Mouse (Mus musculus): ENCODE measurements at regions not wholly inside any gene's neighbourhood (a gene's known extent, or its start where the extent isn't known, plus 50 kb on each side); places are given as distances from the start of the nearest gene placed in this dataset.

GRCm38 (mm10) chr12:26067866-26068684 lies 347.0 kb downstream of the Rnf144a start:
- peak; percentile 50 to 68 for DNase-seq

DNA sequence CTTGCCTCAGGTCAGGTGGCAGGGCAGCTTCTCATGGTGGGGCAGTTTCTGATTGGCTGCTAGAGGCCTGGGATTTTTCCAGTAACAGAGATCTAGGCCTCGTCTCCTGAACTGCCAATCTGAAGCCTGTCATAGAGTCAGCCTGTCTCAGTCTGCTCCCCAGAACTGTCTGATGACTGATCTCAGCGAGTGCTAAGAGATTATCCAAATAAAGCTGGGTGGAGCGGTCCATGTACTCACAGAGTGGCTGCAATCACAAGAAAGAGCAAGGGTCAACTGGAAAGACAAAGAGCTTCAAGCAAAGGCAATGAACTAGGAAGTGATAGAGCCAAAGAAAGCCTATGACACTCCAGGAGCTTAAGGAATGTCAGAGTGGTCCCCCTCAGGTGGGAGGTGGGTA lies 354.7 kb downstream of the Rnf144a start:
- DNase-seq = no peak

DNA sequence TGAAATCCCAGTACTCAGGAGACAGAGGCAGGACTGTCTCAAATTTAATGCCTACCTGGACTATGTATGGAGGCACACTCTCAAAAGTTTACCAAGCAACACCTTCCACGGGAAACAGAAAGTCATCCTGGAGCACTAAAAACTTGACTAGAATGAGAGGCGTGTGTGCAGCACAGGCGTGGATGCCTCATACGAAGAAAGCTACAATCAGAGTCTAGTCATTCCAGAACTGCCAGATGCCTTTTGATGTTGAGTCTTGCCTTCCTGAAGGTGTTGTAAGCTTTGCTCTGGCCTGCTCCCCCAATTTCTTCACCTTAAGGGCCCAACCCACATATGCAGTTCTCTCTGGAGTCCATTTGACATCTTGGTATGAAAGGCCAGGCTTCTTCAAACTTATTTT lies 356.0 kb downstream of the Rnf144a start:
- DNase-seq = no peak

GRCm38 (mm10) chr12:26057491-26058054 lies 357.5 kb downstream of the Rnf144a start:
- DNase-seq = no peak

DNA sequence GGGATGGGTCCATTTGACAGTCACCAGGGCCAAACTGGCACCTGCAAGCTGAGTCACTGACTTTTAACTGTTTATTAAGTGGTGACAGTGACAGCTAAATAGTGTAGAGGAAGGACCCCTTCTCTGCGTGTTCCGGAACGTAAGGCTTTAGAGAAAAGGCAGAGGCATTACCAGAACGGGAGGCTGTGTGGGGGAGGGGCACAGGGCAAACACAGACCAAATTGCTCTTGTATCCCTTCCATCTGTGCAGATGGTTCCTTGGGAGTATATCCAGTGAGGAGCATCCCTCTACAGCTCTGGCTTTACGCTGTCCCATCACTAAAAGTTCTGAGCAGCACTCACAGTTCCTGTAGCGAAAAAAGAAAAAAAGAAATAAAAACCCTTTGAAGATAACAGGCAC lies 368.1 kb downstream of the Rnf144a start:
- DNase-seq = no peak

GRCm38 (mm10) chr12:26045321-26045720 lies 369.7 kb downstream of the Rnf144a start:
- no peak for DNase-seq

- no peak for DNase-seq
These were observed 402.1 kb downstream of the Rnf144a start for GRCm38 (mm10) chr12:26012951-26013350.

- DNase-seq = no peak
These were observed 421.0 kb downstream of the Rnf144a start for GRCm38 (mm10) chr12:25994063-25994462.

DNA sequence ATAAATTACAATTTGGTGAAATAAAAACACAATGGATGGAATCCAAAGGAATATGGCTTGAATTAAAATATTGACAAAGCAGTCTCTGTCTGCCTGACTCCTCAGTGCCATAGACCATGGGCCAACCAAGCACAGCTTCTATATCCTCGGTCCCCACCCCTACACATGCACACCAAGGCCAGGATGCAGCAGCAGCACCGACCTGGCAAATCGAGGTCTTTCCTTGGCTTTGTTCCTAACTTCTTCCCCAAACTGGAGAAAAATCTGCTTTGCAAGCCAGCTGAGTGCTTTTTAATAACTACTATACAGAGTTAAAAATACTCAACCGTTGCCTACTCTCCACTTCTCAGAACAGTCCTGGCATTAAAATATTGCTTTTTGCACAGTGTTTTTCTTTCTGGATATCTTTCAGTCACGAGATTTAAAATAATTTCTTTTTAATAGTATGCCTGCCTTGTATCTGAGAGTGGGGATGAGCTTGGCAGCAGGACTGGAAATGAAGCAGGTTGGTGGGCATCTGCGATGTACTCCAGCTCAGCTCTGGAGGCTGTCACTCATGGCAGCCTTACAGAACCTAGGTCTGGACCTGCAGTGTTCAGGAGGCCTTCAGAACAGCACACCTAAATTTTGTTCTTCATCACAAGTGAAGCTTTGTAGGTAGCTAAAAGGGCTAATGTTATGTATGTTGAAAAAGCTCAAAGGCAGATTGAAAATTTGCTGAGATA lies 423.1 kb downstream of the Rnf144a start:
- no peak for DNase-seq

- no peak for DNase-seq
These were observed 432.5 kb downstream of the Rnf144a start for GRCm38 (mm10) chr12:25982545-25982944.

- no peak for DNase-seq
These were observed 436.7 kb downstream of the Rnf144a start for GRCm38 (mm10) chr12:25978335-25978734.

DNA sequence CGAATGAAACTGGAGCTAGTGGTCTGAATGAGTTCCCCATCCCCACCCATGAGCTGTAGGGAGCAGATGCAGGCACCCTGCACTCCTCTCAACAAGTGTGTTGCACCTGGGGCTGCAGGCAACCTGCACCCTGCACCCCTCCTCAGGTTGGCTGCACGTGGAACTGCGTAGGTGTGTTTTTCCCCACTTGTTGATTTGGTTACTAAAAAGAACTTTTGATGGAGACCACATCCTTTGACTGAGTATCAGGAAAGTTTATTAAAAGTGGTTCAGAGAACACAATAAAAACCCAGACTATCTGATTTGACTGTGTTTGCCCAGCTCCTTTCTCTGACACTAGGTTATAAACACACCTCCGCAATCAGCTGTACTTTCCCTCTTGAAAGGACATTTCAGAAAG lies 456.5 kb downstream of the Rnf144a start:
- no peak for DNase-seq

GRCm38 (mm10) chr12:25957547-25957946 lies 457.5 kb downstream of the Rnf144a start:
- no peak for DNase-seq

- no peak for DNase-seq
These were observed 467.9 kb downstream of the Rnf144a start for GRCm38 (mm10) chr12:25947107-25947506.

- DNase-seq = no peak
These were observed 468.9 kb downstream of the Rnf144a start for GRCm38 (mm10) chr12:25946121-25946520.

DNA sequence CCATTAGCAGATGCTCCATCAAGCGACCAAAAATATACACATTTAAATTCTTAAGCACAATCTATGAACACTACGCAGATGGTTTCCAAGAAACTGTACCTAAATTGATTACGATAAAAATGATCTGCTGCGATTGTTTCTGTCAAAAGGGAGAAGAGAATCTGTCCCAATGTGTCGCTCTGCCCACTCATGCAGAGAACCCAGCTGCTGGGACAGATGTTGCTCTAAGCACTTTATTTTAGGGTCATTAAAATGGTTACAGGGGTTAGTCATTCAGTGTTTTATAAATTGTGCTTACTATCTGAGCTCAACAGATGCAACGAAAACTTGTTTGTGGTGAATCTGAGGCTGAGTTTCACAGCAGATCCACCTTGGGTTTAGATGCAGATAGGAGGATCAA lies 476.2 kb downstream of the Rnf144a start:
- no peak for DNase-seq

DNA sequence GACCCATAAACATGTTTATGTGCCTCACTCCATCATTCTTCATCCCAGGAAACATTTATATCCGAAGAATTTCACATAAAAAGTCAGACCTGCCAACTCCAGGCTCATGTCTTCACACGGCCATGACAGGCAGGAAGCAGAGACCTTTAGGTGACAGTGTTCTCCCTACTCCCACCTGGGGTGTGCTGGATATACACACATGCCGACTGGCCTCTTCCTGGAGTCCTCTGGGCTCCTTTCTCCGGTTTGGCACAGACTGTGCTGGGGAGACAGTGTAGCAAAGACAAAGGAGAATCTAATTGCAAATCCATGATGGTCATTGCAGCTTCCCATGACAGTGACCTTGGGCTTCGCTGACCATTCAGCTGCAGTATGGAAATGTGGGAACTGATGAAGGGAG lies 480.1 kb downstream of the Rnf144a start:
- no peak for DNase-seq

DNA sequence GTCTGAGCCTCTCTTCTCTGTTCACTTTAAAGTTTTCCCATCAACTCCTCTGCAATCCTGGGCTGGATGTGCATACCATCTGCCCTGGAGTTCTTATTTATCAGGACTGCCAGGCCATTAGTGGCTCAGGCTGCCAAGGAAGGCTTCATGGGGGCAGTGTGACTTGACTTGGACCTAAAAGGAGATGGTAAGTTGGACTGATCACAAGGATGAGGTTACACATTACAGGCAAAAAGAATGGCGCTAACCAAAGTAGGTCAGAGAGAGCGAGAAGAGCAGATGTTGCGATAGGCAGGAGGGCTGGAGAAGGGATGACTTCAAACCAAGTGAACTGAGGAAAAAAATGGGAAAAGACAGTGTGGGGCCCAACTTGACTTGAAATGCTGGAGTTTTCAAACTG lies 480.5 kb downstream of the Rnf144a start:
- DNase-seq = no peak

DNA sequence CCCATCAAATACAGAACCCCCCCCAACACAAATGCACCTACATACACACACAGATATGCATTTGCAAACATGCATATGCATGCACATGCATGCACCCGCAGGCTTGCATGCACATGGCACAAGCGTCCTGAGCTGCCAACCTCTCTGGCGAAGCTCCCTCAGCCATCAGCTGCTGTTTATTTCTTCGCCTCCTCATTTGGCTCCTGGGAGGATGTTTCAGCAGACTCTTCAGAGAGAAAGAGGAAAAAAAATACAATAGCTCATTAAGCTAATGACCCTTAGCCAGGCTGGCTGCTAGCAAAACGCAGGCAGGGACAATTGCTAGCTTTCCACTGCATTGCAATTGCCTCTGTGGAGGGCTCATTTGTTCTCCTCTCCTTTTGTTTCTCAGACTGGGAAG lies 488.7 kb downstream of the Rnf144a start:
- DNase-seq = no peak

- no peak for DNase-seq
These were observed 490.5 kb downstream of the Rnf144a start for GRCm38 (mm10) chr12:25924526-25924925.

DNA sequence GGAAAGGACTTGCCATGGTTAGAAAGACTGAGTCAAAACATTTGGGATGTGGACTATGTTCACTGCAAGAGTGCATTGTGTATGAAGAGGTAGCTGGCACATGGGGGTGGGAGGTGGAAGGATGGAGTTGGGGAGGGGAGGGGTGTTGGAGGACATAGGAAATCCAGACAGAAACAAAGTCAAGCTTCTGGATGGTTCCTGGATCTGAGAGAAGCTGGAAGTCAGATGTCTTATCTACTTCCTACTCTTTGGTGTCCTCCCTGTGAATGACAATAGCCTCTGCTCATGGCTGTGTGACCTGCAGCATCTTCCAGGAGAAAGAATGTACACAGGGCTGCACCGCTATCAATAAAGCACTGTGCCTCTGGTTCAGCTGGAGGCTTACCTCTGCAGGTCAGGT lies 491.3 kb downstream of the Rnf144a start:
- DNase-seq = no peak

DNA sequence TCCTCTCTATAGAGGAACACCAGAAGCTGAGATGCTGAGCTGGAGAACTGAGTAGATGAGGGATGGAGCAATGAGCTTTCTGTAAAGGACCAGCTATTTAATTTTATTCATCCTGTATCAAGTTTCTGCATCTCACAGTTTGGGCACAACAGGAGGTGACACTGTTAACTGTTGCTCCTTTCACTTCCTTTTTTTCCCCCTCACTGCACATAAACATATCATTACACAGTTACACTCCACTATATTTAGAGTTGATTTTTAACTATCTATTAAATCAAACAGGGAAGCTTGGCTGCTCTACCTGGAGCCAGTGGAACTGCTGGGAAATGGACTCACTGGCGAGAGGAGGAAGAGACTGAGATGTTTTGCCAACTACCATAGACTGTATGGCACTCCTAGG lies 509.4 kb downstream of the Rnf144a start:
- no peak for DNase-seq

DNA sequence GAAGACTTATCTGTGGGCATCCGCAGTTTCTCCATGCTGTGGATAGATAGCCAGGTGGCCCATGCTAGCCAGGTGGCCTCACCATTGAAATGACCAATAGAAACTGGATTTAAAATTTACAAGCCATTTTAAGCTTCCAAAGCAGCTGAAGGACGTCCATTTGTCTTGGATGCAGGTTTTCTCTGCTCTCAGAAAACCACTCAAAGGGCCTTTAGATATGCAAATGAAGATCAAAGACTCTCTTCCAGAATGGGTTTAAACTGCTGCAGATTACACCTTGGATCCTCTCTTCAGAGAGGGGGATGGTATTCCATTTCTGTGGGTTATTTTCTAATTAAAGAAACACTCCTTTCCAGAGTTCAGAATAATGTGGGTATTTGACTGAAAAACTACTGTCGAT lies 518.5 kb downstream of the Rnf144a start:
- DNase-seq = no peak

GRCm38 (mm10) chr12:25895691-25896090 lies 519.4 kb downstream of the Rnf144a start:
- no peak for DNase-seq
